Mouse (Mus musculus): Measurements from ENCODE around the gene Crcp.
A peak's percentile ranks its signal among the peaks of the same experiment; 100 is the strongest.
"Not testable (repeated sequence)": the region's sequence is repeated elsewhere in the genome, so short reads cannot be mapped to it uniquely, and the experiment has no call there.

The Crcp gene

DNA sequence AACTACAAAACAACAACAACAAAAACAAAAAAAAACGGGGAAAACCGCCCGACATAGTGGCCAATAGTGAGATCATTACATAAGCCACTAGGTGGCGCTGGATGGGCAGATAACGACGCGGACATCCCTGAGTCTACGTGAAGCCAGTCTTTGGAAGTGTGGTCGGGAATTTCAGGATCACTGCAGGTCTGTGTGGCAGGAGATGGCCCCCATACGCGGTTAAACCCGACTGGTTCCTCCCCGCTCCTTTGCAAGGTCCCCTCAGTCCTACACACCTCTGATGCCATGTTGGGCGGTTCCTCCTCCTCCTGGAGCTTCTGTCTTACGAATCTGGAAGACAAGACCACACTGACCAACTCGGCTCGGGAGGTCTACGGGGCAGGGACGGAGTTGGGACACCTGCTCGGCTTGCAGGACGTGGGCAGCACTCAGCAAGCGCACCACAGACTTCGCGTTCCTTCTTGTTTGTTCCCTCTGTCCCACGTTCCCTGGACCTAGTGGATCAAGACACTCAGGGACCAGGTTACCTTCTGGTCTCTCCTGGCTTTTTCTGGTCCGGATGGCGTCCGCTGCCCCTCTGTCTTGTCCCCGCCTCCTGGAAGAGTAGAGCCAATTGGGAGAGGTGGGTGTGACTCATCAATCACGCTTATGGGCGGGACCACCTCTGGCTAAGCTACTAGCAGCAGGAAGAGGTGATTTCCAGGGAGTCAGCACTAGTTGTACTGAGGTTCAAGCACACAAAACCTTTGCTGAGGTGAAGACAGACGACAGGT, 5.1 kb upstream of the Crcp start:
- DNase-seq (ENCODE audit: low spot score in 2 of 2) = peak; percentile 39 to 55

DNA sequence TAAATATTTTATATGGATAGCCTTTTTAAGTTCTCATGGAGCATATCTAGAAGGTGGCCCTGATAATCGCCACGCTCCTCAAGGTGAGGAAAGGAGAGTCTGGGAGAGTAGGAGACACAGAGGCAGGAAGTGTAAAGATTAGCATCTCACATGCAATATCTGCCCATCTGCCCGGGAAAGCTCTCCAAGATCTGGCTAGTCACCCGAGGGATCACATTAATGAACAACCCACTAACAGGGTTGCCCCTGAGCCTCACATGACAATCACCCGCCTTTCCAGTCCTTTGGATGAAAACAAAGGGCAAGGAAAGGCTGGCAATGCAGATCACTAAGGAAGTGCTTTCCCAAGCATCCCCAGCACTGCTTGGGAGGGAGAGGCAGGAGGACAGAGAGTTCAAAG, 2.0 kb upstream of the Crcp start:
- no peak for DNase-seq (ENCODE audit: low spot score in 2 of 2)

DNA sequence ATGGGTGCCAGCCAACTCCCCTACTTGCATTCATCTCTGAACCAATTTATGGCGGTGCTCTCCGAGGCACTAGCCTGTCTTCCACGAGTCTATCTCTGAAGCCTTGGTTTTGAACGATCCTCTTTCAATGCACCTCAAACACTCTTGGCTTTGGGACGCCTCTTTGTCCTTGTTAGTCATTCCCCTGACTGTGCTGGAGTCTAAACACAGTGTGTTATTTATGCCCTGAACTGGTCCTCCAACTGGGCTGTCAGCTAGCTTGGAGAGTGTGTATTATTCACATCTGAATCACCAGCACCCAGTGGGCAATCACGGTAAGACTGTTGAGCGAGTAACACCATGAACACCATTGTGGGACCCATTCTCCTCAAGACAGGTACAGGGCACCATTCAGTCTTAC, 1.4 kb upstream of the Crcp start:
- no peak for DNase-seq (ENCODE audit: low spot score in 2 of 2)

DNA sequence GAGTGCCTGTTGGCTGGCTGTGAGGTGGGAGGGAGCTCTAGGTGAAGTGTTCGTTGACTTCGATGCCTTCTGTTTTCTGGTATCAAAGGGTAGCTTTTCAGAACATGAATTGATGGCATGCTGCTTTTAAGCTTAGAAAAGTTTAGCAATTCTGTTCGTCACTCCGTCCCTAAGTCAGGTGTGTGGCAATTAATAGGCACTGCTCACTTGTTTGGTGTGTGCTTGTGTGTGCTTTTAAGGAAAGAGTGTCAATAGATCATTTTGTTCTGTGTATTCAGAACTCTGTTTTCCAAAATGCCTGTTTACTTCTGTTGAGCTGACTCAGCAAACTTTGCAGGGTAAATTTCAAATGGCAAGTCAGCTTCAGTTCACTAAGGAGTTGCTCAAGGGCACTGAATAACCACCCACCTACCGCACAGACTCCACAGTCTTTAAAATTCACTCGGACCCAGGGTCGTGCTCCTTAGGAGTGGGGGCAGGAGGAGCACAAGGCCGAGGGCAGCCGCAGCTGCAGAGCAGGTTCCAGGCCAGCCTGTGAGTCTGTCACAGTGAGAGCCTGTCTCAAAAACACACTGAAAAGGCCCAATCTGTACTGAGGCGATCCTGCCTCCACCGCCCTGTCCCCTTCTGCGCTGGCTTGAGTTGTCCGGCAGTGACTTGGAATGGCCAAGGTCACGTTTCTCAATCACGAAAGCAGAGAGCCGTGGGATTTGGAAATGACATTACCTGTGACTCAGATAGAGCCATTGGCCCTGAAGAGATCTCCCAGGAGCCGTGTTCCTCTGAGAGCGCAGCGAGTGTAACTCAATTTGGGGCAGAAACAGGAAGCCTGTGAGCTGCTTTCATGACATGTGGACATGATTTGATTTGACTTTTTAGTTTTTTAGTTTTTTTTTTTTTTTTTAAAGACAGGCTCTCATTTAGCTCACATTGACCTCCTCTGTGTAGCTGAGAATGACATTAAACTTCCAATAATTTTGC, 2.6 kb downstream of the Crcp start:
- DNase-seq (ENCODE audit: low spot score in 2 of 2) = no peak

DNA sequence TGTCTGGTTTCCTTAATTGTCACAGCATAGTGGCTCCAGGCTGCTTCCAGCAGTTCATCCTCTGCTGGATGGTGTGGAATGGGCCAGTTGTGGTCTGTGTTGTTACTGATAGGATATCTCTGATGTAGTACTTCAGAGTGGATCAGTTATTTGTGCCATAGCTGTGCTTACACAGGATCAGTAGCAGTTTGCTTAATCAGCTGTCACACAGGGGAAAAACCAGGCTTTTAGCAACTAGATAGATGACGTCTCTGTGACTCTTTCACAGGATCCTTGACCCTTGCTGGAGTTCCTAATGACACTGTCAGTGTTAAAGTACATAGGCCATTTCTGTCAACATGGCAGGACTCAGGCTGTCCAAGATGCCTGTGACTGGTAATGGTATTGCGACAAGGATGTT, 4.8 kb downstream of the Crcp start:
- no peak for DNase-seq (ENCODE audit: low spot score in 2 of 2)

DNA sequence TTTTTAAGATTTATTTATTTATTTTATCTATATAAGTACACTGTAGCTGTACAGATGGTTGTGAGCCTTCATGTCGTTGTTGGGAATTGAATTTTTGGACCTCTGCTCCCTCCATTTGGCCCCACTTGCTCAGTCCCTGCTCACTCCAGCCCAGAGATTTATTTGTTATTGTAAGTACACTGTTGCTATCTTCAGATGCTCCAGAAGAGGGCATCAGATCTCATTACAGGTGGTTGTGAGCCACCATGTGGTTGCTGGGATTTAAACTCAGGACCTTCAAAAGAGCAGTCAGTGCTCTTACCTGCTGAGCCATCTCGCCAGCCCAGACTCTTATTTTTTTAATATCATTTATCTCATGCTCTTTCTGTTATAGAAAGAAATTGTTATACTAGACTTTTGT, 7.2 kb downstream of the Crcp start:
- not testable (repeated sequence) for DNase-seq (ENCODE audit: low spot score in 2 of 2)

DNA sequence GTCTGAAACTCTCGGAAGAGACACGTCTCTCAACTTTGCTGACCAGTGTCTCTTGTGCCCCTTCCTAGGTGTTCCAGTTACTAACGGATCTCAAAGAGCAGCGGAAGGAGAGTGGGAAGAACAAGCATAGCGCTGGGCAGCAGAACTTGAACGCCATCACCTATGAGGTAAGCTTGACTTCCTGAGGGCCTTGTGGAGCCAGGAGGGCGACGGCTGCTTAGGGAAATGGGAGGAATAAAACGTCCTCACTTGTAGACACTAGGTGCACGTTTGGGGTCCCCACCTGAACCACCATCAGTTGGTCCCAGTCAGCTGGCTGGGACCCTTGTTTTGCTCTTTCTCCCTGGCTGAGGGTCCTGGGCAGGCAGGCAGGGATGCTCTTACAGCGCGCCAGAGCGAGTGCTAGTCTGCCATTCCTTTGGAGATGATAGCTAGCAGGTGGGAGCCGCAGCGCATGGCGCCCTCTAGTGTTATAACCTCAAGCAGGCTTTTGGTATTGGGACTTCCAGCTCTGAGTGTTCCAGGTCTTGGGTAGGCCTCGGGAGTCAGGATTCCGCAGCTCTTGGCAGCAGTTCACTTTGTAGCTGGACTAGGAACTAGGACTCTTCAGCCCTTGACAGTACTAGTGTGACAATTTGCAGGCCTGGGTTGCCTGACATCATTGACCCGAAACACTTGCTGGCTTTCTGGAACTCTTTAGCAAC, 8.8 kb downstream of the Crcp start:
- peak in 1 of 2 experiments; percentile 30 for DNase-seq (ENCODE audit: low spot score in 2 of 2)

DNA sequence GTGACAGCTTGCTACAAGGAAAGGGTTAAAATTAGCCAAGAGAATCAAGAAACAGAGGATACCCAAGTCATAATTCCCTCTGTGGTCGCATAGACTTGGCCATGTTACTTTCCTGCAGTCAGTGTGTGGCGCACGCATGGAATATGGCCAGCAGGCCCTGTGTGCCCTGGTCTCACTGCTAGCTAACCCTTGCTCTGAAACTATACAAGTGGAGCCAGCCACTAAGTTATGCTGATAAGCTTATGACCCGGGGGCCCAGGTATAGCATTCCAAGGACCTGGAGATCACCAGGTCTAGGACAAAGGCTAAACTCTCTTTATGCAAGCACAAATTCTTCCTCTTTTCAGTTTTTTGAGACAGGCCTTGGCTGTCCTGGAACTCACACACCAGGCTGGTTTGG, 11.7 kb downstream of the Crcp start:
- no peak for DNase-seq (ENCODE audit: low spot score in 2 of 2)

DNA sequence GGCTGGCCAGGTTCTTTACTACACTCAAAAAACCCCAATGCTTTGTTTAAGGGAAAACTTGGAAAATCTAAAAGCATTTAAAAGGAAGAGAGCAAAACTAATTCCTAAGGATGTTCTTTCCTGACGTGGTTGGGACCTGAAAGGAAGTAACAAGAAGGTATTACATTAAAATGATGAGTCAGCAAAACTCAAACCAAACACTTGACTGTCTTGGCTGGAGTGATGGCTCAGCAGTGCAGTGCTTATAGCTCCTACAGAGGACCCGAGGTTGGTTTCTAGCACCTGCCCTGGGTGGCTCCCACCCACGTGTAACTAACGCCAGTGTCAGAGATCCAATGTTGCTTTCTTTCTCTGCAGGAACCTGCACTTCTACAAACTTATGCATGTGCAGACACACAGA, 12.2 kb downstream of the Crcp start:
- DNase-seq (ENCODE audit: low spot score in 2 of 2) = no peak

DNA sequence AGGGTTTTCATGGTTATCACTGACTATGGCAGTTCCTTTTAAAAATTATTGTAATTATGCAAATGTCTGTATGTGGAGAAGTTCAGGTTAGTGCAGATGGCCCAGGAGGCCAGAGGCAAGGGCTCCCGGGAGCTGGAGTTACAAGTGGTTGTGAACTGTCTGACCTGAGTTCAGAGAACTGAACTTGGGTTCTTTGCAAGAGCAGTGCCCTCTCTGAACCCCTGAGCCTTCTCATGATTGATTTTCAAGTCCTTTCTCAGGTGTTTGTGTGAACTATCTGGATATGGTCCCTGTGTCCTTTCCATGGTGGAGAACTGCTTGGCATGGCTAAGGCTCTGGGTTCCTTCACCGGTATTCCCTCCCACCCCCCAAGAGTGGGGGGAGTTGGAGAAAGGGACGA, 14.7 kb downstream of the Crcp start:
- no peak for DNase-seq (ENCODE audit: low spot score in 2 of 2)

DNA sequence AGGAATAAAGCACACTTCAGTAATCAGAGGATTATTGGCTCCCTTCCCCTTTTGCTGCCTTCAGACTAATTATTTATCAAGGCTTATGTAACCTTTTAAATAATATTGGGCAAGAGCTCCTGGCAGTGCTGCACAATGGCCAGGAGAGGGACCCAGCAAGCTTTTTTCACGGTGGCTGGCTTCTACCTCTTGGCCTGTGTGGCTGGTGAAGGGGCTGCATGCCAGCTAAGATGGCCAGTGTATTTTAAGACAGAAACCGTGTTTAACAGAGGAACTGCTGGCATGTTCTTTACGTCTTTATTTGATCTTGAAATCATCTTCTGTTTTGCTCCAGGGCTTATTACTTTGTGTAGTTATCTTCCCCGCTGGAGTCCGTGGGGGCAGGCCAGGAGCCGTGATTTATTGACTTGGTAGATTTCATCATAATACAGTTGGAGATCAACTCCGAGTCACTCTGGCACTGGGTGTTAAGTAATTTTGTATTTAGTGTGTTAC, 15.2 kb downstream of the Crcp start:
- peak in 1 of 2 experiments; percentile 43 for DNase-seq (ENCODE audit: low spot score in 2 of 2)

DNA sequence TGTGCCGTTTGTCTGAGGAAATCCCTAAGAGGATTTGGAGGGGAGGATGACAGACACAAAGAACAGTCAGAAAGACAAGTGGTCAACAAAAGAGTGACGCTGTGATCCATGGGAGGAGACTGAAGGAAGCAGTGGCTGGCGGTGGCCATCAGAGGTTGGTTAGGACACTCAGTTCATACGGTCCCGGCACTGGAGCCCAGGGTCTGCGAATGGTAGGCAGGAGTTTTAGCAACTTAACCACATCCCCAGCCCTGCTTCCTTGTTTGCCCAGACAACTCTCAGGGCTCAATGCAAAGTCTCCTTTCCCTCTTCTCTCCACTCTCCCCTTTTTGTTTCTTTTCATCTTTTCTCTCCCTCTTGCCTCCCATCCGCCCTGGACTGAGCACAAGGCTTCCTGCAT, 17.0 kb downstream of the Crcp start:
- DNase-seq (ENCODE audit: low spot score in 2 of 2) = no peak

DNA sequence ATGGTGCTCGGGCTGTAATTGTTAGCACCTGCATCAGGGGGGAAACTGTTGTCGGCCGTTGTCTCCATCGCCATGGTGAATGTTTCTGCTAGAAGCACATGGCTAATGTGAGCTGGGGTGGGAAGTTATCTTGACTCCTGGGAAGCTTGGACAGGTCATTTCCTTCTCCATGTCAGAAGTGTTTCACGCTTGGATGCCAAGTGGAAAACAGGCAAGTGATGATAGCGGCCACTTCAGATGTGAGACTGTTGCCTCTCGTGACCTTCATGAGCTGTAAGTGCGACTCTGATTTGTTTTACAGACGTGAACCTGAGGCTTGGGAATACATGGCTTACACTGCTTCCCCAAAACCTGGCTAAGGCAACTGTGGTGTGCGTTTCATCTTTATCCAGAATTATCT, 17.5 kb downstream of the Crcp start:
- no peak for DNase-seq (ENCODE audit: low spot score in 2 of 2)

DNA sequence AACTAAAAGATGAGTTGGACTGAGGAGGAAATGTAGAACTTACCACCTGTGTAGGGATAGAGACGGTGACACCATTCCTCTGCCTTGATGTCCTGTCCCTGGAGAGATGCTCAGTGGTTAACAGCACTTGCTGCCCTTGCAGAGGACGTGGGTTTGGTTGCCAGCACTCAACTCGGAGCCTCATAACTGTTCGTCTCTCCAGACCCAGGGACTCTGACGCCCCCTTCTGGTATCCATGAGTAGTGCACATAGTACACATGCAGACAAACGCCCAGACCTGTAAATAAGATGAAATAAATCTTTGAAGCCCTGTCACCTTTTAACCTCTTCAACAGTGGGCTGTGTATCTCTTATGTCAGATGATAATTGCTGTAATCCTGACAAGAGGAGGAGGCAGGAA, 17.9 kb downstream of the Crcp start:
- DNase-seq (ENCODE audit: low spot score in 2 of 2) = no peak

DNA sequence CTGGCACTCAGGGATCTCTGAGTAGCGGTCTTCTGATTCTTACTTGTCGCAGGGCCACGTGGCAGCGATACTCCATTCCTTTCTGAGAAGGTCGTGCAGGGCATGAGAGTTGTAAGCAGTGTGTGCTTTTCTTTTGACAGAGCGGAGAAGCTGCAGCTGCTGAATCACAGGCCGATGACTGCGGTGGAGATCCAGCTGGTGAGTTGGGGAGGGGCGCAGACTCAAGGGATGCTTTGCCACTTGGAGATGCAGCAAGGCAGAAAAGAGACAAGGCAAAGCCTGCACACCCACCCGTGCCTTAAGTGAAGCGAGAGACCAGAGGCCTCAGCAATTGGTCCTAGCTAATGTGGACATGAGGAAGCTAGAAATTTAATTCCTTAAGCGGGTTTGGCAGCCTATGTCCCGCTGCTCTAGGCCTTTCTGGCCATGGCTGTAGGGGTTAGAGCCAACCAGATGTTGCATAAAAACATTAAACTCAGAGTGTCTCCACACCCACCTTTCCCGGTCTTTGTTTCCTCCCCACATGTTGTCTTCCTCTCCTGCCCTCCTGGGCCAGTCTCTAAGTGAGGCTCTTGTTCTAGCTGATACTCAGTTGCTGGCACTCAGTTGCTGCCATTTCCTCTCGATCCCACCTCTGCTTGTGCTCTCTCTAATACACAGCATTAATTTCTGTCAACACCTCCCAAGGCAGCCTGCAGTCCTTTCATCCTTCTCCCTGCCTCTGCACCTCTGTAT, 19.9 kb downstream of the Crcp start:
- DNase-seq (ENCODE audit: low spot score in 2 of 2) = no peak

DNA sequence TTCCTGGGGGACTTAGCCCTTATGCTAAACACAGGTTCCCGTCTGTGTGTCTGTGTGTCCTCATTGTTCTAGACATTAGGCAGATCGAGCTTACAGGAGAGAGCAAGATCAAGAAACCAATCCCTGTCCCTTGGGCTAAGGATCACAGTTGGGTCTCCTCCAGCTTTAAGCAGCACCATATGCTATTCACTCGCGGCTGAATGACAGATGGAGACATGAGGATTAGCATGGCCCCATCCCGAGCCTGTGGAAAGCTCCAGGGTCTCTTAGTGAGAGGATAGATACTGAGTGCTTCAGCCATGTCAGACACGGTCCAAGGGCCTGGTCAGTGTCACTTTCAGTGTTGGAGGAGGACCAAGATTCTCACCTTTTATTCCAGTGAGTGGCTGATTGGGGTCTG, 21.3 kb downstream of the Crcp start:
- DNase-seq (ENCODE audit: low spot score in 2 of 2) = no peak

DNA sequence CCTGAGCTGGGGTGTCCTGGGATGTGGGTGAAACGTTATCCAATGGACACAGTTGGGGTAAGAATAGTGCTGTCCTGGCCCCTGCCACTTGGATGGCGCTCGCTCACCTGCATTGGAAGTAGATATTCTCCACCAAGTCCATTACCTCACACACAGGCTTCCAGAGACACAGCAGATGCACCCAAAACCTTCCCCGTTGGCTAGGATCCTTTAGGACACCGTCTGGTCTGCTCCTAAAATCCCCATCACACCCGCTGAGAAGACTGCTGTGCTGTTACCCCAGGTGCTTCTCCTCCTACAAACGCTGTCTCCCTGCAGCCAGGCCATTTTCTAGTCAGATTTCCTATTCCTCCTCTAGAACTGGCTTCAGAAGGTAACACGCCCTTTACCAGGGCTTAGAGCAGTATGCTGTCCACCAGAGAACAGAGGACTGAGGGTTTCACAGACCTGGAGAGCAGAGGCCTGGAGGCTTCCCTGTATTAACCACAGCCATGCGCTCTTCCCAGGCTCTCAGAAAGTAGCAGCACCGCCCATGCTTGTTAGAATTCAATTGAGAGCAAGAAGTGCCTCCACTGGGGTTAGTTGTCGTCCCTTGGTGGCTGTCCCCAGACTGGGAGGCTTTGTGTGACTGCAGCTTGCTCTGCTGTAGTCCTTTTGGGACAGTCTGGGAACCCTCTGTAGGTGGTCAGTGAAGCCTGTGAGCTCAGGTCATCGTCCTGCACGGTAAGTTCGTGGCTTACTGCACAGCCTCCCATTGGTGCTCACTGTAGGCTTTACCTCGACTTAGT, 22.2 kb downstream of the Crcp start:
- no peak for DNase-seq (ENCODE audit: low spot score in 2 of 2)

DNA sequence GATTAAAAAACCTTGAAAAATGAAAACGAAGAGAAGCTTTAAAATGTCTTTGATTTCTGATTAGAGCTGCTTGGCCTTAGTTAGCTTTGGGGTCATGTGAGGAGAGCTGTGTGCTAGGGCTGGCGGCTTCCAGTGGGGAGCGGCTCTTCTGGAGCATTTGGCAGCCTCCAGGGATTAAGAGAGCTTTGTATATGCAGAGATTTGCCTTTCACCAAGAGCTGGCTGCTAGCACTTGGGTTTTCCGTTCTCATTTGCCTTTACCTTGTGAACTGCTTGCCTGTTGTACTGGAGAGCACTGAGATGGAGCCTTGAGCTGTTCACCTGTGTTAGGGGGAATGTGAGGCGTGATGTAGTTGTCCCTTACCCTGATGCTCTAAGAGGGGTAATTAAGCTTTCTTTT, 23.4 kb downstream of the Crcp start:
- DNase-seq (ENCODE audit: low spot score in 2 of 2) = no peak

DNA sequence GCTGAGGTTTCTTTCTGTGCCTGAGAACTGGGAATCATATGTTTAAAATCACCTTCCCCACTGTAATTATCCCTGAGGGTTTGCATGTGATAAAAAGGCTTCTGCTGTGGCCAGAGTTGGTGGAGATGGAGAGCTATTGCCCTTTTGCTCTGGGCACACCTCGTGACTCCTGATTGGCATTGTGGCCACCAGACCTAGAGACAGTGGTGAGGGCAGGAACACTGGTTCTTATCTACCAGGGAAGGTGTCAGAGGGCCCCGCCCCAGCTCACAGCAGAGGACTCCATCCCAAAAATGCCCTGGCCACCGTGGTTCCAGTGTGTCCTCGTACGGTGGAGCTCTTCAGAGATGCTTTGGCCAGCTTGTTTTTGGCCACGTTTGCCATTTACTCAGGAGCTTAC, 23.9 kb downstream of the Crcp start:
- DNase-seq (ENCODE audit: low spot score in 2 of 2) = no peak

DNA sequence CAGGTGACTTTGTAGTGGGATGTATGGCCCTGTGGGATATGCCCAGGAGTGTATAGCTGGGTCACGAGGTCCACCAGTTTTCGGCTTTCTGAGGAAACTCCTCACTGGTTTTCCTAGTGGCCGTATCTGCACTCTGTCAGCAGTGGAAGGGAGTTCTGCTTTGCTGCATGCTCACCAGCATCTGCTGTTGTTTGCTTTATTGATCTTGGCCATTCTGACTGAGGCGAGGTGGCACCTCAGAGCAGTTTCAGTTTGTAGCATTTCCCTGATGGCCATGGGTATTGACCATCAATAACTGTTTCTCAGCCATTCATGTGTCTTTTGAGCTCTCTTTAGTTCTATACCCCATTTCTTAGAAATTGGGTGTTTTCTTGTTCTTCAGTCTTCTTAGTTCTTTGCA, 26.6 kb downstream of the Crcp start:
- no peak for DNase-seq (ENCODE audit: low spot score in 2 of 2)

DNA sequence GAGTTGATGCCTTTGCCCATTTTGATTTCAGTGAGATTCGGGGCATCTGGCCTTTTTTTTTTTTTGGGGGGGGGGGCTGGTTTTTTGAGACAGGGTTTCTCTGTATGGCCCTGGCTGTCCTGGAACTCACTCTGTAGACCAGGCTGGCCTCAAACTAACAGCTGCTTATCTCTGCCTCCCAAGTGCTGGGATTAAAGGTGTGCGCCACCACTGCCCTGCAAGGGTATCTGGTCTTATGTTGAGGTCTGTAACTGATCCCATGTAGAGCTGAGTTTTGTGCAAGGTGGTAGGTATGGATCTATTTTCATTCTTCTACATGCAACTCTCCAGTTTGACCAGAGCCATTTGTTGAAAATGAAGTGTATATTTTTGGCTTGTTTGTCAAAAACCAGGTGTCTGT, 27.2 kb downstream of the Crcp start:
- no peak for DNase-seq (ENCODE audit: low spot score in 2 of 2)
